Comparison of ENCODE assay signal across 10 mouse cellular contexts in the genomic region with DNA sequence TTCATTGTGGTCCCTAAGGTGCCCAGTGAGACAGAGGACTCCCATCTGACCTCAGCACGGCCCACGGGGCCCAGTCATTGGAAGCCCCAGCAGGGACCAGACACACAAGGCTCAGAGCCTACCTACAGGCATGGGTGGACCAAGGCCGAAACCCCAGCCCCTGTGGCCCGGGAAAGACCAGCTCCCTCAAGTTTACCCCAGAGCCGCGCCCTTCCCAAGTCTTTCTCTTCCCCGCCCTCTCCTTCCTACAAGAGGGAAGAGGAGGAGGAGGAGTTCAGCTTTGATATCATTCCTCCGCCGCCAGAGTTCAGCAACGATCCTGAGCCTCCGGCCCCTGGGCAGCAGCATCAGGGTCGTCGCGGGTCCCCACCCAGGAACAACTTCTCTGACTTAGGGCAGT. TPM values are rescaled to one million over a fixed set of nuclear protein-coding genes. Genes with fewer than 3 reads are reported as not detected.
DNase-seq lines count a peak whose midpoint lies in the region; ATAC-seq lines count a peak whose summit lies in the region.
"Had no signal": no experiment of that assay in that cellular context is flagged by ENCODE, and none has a peak within 500 bp of the region (broad histone marks: within the 10 kb centered on the region; RNA-seq: fewer than 3 reads in every experiment).

No protein-coding gene starts in this region.

- no peak overlapping the region for H3K27ac ChIP-seq in heart, embryonic 12.5 days (ENCODE audit: poor library complexity, severe bottlenecking)
- H3K27ac ChIP-seq in embryonic facial prominence, embryonic 10.5 days (replicated peaks) = peak overlapping the region; percentile 54
- no peak overlapping the region for H3K27ac ChIP-seq in hindbrain, embryonic 16.5 days (ENCODE audit: low read depth, low read length)
- H3K27ac ChIP-seq in midbrain, embryonic 13.5 days = no peak overlapping the region

- H3K4me1 ChIP-seq in heart, embryonic 12.5 days (replicated peaks) = peaks cover 46% of the 10 kb centered on the region
- peaks cover 57% of the 10 kb centered on the region for H3K4me1 ChIP-seq in embryonic facial prominence, embryonic 10.5 days
- H3K4me1 ChIP-seq in hindbrain, embryonic 16.5 days (ENCODE audit: control insufficient read depth, insufficient read depth, low read depth, low read length) = no peaks in the 10 kb centered on the region
- peaks cover 7% of the 10 kb centered on the region; the same call in 1 of the 2 replicates for H3K4me1 ChIP-seq in midbrain, embryonic 13.5 days (replicated peaks)

- H3K9ac ChIP-seq in heart, embryonic 12.5 days = peak overlapping the region; percentile 44; the same call in 1 of the 2 replicates
- H3K9ac ChIP-seq in hindbrain, embryonic 16.5 days (ENCODE audit: low read depth, low read length) = no peak overlapping the region
- H3K9ac ChIP-seq in midbrain, embryonic 13.5 days (replicated peaks) = no peak overlapping the region

- no peak for DNase-seq in heart, postnatal 4 days
- DNase-seq in embryonic facial prominence, embryonic 10.5 days (ENCODE audit: low spot score) = no peak
- DNase-seq in thymus, postnatal 10 days (ENCODE audit: low spot score in 2 of 2) = no peak
- DNase-seq in layer of hippocampus, adult 8-10 months (ENCODE audit: low spot score in 2 of 2) = no peak
- DNase-seq in spleen, postnatal 4 days (ENCODE audit: low spot score in 2 of 2) = no peak

- peaks cover 55% of the 10 kb centered on the region for H3K27me3 ChIP-seq in heart, embryonic 12.5 days (replicated peaks)
- H3K27me3 ChIP-seq in embryonic facial prominence, embryonic 10.5 days (replicated peaks; ENCODE audit: low read depth, poor library complexity, severe bottlenecking) = peaks cover 81% of the 10 kb centered on the region
- H3K27me3 ChIP-seq in hindbrain, embryonic 16.5 days (replicated peaks; ENCODE audit: control insufficient read depth, insufficient read depth, low read length) = peaks cover 16% of the 10 kb centered on the region
- peaks cover 54% of the 10 kb centered on the region for H3K27me3 ChIP-seq in midbrain, embryonic 13.5 days

- no peaks in the 10 kb centered on the region for H3K36me3 ChIP-seq in heart, embryonic 12.5 days
- no peaks in the 10 kb centered on the region; the same call in 1 of the 2 replicates for H3K36me3 ChIP-seq in embryonic facial prominence, embryonic 10.5 days (replicated peaks)
- no peaks in the 10 kb centered on the region for H3K36me3 ChIP-seq in hindbrain, embryonic 16.5 days (ENCODE audit: control insufficient read depth, insufficient read depth, low read length)
- H3K36me3 ChIP-seq in midbrain, embryonic 13.5 days = no peaks in the 10 kb centered on the region

- no peaks in the 10 kb centered on the region for H3K9me3 ChIP-seq in heart, embryonic 12.5 days (replicated peaks)
- H3K9me3 ChIP-seq in embryonic facial prominence, embryonic 10.5 days = no peaks in the 10 kb centered on the region
- no peaks in the 10 kb centered on the region for H3K9me3 ChIP-seq in hindbrain, embryonic 16.5 days (ENCODE audit: control insufficient read depth, low read length)
- H3K9me3 ChIP-seq in midbrain, embryonic 13.5 days = no peaks in the 10 kb centered on the region

- no peak for ATAC-seq in heart, embryonic 12.5 days (ENCODE audit: insufficient number of reproducible peaks, low FRiP score)
- ATAC-seq in hindbrain, embryonic 16.5 days = no peak
- no peak for ATAC-seq in midbrain, embryonic 13.5 days

- 15% methylated on average over 14 of the region's 14 CpGs for WGBS in heart, embryonic 12.5 days
- WGBS in embryonic facial prominence, embryonic 10.5 days = 15% methylated on average over 14 of the region's 14 CpGs
- 13% methylated on average over 14 of the region's 14 CpGs for WGBS in hindbrain, embryonic 16.5 days
- WGBS in midbrain, embryonic 13.5 days = 16% methylated on average over 14 of the region's 14 CpGs

- peak overlapping the region; percentile 42 for H3K4me3 ChIP-seq in heart, embryonic 12.5 days
- peak overlapping the region; percentile 49 for H3K4me3 ChIP-seq in embryonic facial prominence, embryonic 10.5 days
- peak overlapping the region; percentile 15; the same call in 1 of the 2 replicates for H3K4me3 ChIP-seq in hindbrain, embryonic 16.5 days (ENCODE audit: low read length)
- H3K4me3 ChIP-seq in midbrain, embryonic 13.5 days (replicated peaks) = no peak overlapping the region; the same call in 1 of the 2 replicates

- H3K4me2 ChIP-seq in heart, embryonic 12.5 days = peak overlapping the region; percentile 65
- peak overlapping the region; percentile 31; the same call in 1 of the 2 replicates for H3K4me2 ChIP-seq in hindbrain, embryonic 16.5 days (ENCODE audit: low read length)
- peak overlapping the region; percentile 33 for H3K4me2 ChIP-seq in midbrain, embryonic 13.5 days (replicated peaks)

RNA-seq across cellular contexts. Expression of a gene that starts 30.9 kb away (rescaled TPM):
- 1.0 and 1.2 TPM in 2 replicates for polyA plus RNA-seq in heart, embryonic 12.5 days (2016; fragmentation: Nextera tagmentation; extraction: Ambion mirVana)
- under 1 TPM; 0.32 to 0.45 TPM for total RNA-seq in heart, postnatal 4 days (2021)
- polyA plus RNA-seq in embryonic facial prominence, embryonic 10.5 days (2016; fragmentation: Nextera tagmentation; extraction: Ambion mirVana) = 0.25 TPM in 1 of 2 replicates, not detected in the other
- 0.62 and 1.1 TPM in 2 replicates for polyA plus RNA-seq in hindbrain, embryonic 16.5 days (2015; fragmentation: Nextera tagmentation; extraction: Ambion mirVana)
- polyA plus RNA-seq in midbrain, embryonic 13.5 days (2015; fragmentation: Nextera tagmentation; extraction: Ambion mirVana) = 0.62 and 0.70 TPM in 2 replicates
- under 1 TPM in 2 of 4 experiments, not detected in 2; 0.20 to 0.22 TPM for total RNA-seq in layer of hippocampus, adult 8-10 months (2022)
- total RNA-seq: layer of hippocampus, adult 18-20 months; neutrophil, adult 5-6 weeks had no signal

RNA-seq across cellular contexts. Expression of a gene that starts 31.6 kb away (rescaled TPM):
- 0.85 and 1.1 TPM in 2 replicates for polyA plus RNA-seq in heart, embryonic 12.5 days (2016; fragmentation: Nextera tagmentation; extraction: Ambion mirVana)
- total RNA-seq in heart, postnatal 4 days (2021) = 1 to 10 TPM; 2.2 to 3.5 TPM
- 0.27 and 0.36 TPM in 2 replicates for polyA plus RNA-seq in embryonic facial prominence, embryonic 10.5 days (2016; fragmentation: Nextera tagmentation; extraction: Ambion mirVana)
- polyA plus RNA-seq in hindbrain, embryonic 16.5 days (2015; fragmentation: Nextera tagmentation; extraction: Ambion mirVana) = 0.11 and 0.42 TPM in 2 replicates
- polyA plus RNA-seq in midbrain, embryonic 13.5 days (2015; fragmentation: Nextera tagmentation; extraction: Ambion mirVana) = 0.26 and 0.30 TPM in 2 replicates
- under 1 TPM; 0.23 to 0.82 (median 0.66) TPM for total RNA-seq in layer of hippocampus, adult 8-10 months (2022)

RNA-seq across cellular contexts. Expression of a gene that starts 34.0 kb away (rescaled TPM):
- polyA plus RNA-seq in heart, embryonic 12.5 days (2016; fragmentation: Nextera tagmentation; extraction: Ambion mirVana) = 21.1 and 22.1 TPM in 2 replicates
- total RNA-seq in heart, postnatal 4 days (2021) = 10 to 100 TPM; 13.7 to 14.6 TPM
- 32.0 and 35.3 TPM in 2 replicates for polyA plus RNA-seq in embryonic facial prominence, embryonic 10.5 days (2016; fragmentation: Nextera tagmentation; extraction: Ambion mirVana)
- 20.0 and 20.5 TPM in 2 replicates for polyA plus RNA-seq in hindbrain, embryonic 16.5 days (2015; fragmentation: Nextera tagmentation; extraction: Ambion mirVana)
- polyA plus RNA-seq in midbrain, embryonic 13.5 days (2015; fragmentation: Nextera tagmentation; extraction: Ambion mirVana) = 24.6 and 27.3 TPM in 2 replicates
- 10 to 100 TPM; 18.4 to 25.0 (median 23.4) TPM for total RNA-seq in layer of hippocampus, adult 8-10 months (2022)

RNA-seq across cellular contexts. Expression of a gene that starts 36.8 kb away (rescaled TPM):
- 533 and 538 TPM in 2 replicates for polyA plus RNA-seq in heart, embryonic 12.5 days (2016; fragmentation: Nextera tagmentation; extraction: Ambion mirVana)
- total RNA-seq in heart, postnatal 4 days (2021) = 100 to 1,000 TPM; 170 to 175 TPM
- polyA plus RNA-seq in embryonic facial prominence, embryonic 10.5 days (2016; fragmentation: Nextera tagmentation; extraction: Ambion mirVana) = 325 and 335 TPM in 2 replicates
- 81.7 and 99.9 TPM in 2 replicates for polyA plus RNA-seq in hindbrain, embryonic 16.5 days (2015; fragmentation: Nextera tagmentation; extraction: Ambion mirVana)
- 60.4 and 71.4 TPM in 2 replicates for polyA plus RNA-seq in midbrain, embryonic 13.5 days (2015; fragmentation: Nextera tagmentation; extraction: Ambion mirVana)
- 10 to 100 TPM; 38.4 to 45.2 (median 38.8) TPM for total RNA-seq in layer of hippocampus, adult 8-10 months (2022)
